Mouse (Mus musculus): ENCODE measurements around the gene Nme7.

Gene Nme7

GRCm38 (mm10) chr1:164319542-164320140 is 15.7 kb downstream of the Nme7 start:
- in situ Hi-C loops (cut with MboI, MseI) = loop anchor here (5.0 kb wide), 1 partner anchor 808 kb away; no protein-coding TSS in a partner anchor

GRCm38 (mm10) chr1:164320731-164321130 is 16.8 kb downstream of the Nme7 start:
- in situ Hi-C loops (cut with MboI, MseI) = no loop called here

DNA sequence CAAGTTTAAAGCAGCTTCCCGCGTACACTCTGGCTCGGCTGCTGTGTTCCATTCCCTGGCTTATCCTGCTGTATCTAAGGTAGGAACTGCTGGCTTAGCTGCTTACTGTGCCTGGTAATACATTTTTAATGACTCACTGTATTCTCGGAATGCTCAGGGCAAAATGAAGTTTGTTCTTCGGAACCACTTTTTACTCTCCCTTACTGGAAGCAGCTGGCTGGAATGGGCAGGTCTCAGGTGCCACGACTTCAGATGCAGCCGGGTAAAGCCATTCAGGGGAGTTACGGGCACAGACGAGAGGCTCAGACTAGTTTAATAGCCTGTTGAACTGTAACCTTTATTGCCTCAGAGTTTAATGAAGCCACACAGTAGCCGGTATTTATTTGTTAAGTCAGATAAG is 17.5 kb downstream of the Nme7 start:
- in situ Hi-C loops (cut with MboI, MseI) = no loop called here

DNA sequence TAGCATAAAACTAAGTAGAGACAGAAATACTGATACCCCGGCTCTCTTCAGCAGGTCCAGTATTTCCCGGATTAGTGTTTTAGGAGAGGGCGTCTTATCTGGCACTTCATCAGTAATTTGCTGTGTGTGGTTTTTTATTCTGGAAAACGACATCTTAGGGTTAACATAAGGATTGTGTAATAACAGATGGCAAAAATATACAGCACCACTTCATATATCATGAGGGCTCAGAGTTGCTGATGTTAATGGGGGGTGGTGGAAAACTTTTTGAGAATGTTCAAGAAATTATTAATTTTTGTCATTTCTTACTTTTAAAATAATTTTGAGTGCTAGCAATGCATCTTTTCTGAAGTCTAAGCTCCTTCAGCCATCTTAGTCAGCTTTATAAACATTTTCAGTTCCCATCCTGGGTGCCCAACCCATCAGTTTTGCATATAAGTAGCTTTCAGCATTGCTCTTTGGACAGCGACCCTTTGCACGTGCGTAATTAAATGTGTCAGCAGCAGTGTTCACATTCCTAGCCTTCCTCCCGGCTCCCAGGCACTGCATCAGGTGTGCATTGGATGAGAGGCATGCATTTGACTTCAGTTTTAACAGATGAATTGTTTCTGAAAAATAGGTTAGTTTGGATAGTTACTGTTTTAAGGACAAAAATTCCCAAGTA is 19.2 kb downstream of the Nme7 start:
- in situ Hi-C loops (cut with MboI, MseI) = no loop called here

- in situ Hi-C loops (cut with MboI, MseI) = no loop called here
These were observed 20.3 kb downstream of the Nme7 start for GRCm38 (mm10) chr1:164324221-164324620.

DNA sequence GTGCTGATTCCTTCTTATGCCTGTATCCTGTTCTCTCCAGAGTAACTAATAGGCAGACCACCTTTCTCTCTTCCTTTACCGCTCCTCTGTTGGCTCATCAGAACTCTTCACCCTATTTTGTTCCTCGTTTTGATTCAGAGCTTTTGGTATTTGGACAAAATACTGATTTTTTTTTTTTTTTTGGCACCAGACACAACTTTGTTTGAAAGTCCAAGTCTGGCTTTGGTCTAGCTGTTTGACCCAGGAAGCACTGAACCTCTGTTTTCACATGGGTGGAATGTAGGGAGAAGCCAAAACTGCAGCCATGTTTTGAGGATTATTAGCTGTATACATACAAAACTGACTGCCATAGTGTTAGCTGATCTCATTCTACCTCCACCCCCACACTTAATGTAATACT is 21.0 kb downstream of the Nme7 start:
- in situ Hi-C loops (cut with MboI, MseI) = no loop called here

DNA sequence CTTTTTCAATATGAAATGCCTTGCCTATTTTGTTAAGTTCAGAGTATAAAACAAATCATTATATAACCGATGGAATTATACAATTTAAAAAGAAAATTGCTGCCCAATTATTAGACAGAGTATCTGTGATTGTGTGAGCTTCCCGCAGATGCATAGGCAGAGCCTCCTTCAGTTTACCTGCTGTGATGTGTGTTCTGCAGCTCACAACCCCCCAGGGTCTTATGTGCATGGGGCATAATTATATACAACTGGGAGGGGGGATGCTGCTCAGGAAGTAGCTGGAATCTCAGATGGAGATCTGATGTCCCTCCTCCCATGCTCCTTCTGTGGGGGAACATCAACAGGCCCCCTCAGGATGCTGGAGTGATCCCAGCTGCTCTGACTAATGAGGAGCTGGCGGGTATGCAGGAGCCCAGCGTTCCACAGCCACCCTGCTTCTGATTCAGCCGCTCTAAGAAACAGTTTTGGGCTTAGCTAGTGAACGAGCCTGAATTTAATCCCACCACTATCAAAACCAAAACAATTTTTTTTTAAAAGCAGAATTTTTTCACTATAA is 22.8 kb downstream of the Nme7 start:
- in situ Hi-C loops (cut with MboI, MseI) = no loop called here

DNA sequence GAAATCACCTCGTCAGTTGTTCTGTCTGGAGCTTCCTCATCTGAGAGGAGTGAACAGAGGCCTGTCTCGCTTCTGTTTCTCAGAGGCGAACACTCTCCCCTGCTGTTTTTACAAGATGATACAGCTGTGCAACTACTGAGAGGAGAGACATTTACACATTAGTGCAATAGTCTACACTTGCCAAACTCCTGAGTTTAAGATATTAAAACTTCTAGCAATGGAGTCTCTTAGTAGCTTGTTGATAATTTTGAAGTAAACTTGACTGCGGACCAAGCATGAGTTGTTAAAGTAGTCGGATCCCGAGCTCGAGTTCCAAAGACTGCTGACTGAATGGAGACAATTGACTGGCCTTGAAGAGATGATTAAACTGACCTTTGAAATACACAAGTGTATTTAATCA is 23.8 kb downstream of the Nme7 start:
- in situ Hi-C loops (cut with MboI, MseI) = no loop called here

DNA sequence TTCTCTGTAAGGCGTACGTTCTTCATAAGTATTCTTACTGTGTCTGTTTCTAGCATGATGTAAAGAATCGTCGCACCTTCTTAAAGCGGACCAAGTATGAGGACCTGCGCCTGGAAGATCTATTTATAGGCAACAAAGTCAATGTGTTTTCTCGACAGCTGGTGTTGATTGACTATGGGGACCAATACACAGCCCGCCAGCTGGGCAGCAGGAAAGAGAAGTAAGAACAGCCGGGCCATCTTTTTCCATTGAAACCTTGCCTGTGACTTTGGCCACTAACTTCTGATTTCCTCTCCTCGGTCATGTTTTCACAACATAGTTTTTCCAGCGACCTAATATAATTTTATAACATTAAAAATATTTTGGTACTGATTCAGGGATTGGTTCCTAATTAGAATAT is 28.6 kb downstream of the Nme7 start:
- in situ Hi-C loops (cut with MboI, MseI) = no loop called here

DNA sequence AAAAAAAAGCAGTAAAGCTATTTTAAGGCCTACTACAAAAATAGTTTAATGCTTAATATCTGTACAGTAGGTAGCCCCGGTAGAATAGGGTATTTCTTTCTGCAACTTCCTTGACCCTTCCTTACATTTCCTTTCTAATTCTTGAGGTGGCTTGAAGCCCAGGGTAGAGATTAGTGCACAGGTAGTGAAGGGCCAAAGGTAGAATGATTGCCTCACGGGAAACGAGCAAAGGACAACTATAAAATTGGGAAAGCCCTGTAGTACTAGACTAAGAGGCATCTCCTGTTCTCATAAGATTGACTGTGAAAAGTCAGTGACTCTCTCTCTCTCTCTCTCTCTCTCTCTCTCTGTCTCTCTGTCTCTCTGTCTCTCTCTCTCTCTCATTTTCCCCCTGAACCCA is 31.5 kb downstream of the Nme7 start:
- in situ Hi-C loops (cut with MboI, MseI) = no loop called here

DNA sequence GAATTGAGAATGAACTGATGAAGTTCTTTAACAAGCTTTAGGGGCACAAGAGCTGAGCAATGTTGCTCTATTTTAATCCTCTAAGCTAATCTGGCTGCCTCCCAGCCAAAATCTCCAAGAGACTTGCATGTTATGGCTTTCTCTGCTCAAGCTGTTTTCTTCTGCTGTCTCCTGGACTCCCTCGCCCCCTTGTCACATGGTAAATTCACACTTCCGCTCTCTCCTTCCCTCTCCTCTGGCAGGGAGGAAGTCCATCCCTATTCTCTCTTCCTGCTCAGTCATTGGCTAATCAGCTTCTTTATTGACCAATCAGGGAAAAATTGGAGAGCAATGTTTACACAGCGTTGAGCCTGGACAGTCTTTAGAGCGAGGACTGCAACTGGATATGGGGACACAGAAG is 31.9 kb downstream of the Nme7 start:
- in situ Hi-C loops (cut with MboI, MseI) = no loop called here

DNA sequence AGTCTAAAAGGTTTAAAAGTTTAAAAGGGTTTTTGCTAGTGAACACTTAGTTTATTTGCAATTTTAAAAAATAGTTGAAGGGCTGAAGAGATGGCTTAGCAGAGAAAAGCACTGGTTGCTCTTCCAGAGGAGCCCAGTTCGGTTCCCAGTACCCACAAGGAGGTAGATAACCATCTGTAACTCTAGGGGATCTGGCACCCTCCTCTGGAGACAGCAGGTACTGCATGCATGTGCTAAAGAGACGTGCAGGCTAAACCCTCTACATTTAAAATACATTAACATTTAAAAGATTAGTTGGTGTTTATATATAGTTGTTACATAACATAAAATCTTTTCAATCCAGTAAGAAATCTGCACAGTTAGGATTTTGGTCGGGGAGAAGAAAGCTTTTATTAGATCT is 38.2 kb downstream of the Nme7 start:
- in situ Hi-C loops (cut with MboI, MseI) = no loop called here

GRCm38 (mm10) chr1:164353443-164353842 is 49.5 kb downstream of the Nme7 start:
- in situ Hi-C loops (cut with MboI, MseI) = no loop called here

DNA sequence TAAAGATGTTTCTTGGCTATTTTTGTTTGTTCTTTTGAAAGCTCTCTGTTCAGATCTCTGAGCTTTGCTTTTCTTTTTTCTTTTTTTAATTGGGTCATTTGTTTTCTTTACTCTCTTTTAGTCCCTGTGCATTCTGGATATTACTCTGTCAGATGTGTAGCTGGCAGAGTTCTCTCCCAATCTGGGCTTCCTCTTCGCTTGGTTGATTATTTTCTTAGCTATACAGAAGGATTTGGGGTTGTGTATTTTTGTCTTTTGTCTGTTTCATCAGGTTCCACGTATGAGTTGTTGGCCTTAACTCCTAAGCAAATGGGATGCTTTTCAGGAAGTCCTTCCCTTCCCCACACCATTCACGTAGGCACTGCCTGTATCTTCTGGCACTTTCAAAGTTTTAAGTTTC is 54.1 kb downstream of the Nme7 start:
- in situ Hi-C loops (cut with MboI, MseI) = loop anchor here (5.0 kb wide), 1 partner anchor 754 kb away; no protein-coding TSS in a partner anchor

DNA sequence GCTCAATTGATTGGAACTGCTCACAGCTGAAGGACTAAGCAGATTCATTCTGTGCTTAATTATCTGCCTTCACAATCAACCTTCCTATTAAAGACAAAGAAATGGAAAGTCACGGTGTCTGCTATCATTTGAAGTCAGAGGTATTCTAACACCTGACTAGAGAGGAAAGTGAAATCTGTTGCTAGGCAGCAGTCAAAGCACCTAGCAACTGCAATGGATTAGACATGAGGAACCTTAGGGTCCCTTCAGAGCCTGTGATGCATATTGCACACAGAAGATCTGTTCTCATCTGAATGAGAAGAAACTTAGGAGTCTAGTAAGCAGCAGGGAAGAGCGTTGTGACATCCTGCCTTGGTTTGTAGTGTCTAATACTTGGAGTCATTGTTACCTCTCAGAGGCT is 58.1 kb downstream of the Nme7 start:
- in situ Hi-C loops (cut with MboI, MseI) = no loop called here

GRCm38 (mm10) chr1:164366156-164367128 is 62.5 kb downstream of the Nme7 start:
- in situ Hi-C loops (cut with MboI, MseI) = no loop called here

GRCm38 (mm10) chr1:164368152-164368551 is 64.2 kb downstream of the Nme7 start:
- in situ Hi-C loops (cut with MboI, MseI) = no loop called here

- in situ Hi-C loops (cut with MboI, MseI) = no loop called here
These were observed 65.9 kb downstream of the Nme7 start for GRCm38 (mm10) chr1:164369781-164370180.

DNA sequence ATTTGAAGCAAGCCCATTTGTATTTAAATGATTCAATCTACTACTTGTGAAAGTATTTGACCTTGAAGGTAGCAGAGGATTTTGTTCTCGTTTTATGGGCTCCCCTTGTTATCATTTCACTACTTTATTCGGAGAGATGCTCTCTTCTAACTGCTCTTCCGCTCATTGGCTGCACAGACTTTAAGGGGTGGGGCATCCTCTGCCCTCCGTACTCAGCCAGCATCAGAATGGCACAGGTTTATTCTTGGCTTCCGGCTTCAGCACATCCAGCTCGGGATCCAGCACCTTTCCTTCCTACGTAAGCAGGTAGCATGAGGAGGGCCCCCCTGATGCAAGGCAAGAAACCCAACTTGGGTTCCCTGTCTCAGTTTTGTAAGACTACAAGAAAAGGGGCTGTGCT is 69.1 kb downstream of the Nme7 start:
- in situ Hi-C loops (cut with MboI, MseI) = no loop called here

DNA sequence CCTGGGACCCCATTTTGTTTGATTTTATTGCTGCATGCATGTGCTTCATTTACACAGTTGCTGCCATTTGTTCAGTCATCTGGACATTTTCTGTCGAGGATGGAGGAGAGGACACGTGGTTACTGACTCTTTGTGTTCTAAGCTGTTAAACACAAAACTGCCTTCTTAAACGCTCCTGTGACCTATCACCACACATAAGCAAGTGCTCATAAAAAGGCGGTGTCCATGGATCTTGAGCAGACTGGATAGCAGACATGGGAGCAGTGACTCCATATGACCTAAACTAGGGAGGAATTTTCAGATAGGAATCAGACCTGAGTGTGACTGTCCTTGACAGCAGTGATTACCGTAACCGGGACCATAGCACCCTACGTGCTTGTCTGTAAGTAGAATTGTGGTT is 70.1 kb downstream of the Nme7 start:
- in situ Hi-C loops (cut with MboI, MseI) = no loop called here

- in situ Hi-C loops (cut with MboI, MseI) = no loop called here
These were observed 71.7 kb downstream of the Nme7 start for GRCm38 (mm10) chr1:164375626-164376025.

Data from regulatory T cell (primary cell).